Mouse (Mus musculus) mammary gland, adult 2 months (tissue): ENCODE measurements around the gene 1500011B03Rik. TPM values are rescaled to one million over a fixed set of nuclear protein-coding genes. Genes with fewer than 3 reads are reported as not detected.

Experiments used
- polyA plus RNA-seq: library from polyadenylated mRNA; depleted of rRNA; stranded (reverse); fragments of >200 nt; gene quantifications from 2 replicates; pipeline ENCODE4 v1.2.3, GENCODE M21; 2012; ENCODE audit warnings: low replicate concordance; rRNA removed

The 1500011B03Rik gene
- 32.1 and 36.0 TPM in 2 replicates for polyA plus RNA-seq

DNA sequence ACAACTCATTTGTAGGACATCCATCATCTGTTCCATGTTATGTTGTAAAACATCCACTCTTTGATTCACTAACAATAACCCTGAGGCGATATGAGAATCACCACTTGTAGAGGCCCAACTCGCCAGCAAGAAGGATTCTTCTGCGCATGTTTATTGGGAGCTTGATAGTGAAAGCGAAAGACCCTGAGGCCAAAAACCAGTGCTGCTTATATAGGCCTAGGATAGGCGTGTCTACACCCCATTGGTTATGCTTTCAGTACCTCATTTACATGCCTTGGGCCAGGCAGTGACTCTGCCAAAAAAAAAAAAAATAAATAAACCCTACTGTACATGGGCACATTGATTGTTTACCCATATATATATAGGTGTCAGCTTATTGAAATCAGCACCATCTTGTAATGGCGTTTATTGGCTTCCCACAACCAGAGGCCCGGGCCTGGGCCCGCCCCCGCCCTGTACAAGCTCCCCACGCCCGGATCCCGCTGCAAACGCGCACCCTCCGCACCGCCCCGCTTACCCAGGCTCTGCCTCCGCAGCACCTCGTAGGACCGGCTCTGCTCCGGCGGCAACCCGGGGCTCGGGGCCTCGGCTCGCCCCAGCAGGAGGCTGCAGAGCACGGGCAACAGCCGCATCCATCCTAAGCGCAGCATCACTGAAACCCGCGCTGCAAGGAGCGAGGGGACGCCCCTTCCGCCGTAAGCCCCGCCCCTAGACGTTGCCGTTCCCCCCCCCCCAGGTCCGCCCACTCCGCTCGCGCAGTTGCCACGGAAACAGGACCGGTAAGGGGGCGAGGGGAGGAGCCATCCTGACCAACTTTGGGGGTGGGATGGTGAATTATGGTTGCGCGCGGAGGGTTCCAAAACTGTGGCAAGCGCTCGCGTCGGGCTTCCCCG lies at the start of gene 1500011B03Rik:
TSS of gene 1500011B03Rik (minus strand) at position 673 of the 893 bp plus-strand sequence.

DNA sequence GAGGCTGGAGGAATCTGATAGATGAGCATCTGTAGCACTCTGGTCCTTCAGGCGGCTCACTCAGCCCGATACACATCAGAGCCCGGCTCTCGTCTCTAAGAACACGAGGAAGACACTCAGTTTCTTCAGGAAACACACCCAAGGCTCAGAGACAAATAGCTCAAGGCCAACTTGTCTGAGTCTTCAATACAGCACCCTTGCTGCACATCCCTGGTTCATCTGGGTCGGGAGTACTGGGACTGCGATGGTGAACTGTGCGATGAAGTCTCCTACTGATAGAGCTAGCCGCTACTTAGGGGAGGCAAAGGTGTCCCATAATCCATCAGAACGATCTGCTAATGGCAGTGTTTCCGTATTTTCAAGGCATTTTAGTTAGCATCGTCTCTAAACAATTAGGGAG lies 35.3 kb upstream of the 1500011B03Rik start, which contains the start of gene Gm9936:
TSS of gene Gm9936 (minus strand) at position 101 of the 400 bp plus-strand sequence.

DNA sequence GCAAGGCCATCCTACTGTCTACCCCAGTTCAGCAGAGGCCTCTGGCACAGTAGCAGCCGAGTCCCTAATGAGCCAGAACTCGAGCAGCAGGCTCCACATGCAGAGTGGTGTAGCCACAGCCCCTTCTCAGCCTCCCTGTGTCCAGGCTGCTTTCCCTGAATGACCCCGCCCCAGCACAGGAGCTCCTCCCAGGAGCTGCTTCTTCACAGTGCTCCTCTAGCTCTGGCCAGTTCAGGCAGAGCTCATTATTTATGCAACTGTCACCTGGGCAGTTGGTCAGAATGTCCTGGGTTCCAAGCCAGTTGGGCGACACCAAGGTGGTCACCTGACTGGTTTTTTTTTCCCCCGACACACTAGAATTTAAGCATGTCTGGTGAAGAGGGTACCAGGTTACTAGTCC lies 30.1 kb upstream of the 1500011B03Rik start, which contains the start of gene 4930519G04Rik:
TSS of gene 4930519G04Rik (plus strand) at position 301 of the 400 bp plus-strand sequence.

DNA sequence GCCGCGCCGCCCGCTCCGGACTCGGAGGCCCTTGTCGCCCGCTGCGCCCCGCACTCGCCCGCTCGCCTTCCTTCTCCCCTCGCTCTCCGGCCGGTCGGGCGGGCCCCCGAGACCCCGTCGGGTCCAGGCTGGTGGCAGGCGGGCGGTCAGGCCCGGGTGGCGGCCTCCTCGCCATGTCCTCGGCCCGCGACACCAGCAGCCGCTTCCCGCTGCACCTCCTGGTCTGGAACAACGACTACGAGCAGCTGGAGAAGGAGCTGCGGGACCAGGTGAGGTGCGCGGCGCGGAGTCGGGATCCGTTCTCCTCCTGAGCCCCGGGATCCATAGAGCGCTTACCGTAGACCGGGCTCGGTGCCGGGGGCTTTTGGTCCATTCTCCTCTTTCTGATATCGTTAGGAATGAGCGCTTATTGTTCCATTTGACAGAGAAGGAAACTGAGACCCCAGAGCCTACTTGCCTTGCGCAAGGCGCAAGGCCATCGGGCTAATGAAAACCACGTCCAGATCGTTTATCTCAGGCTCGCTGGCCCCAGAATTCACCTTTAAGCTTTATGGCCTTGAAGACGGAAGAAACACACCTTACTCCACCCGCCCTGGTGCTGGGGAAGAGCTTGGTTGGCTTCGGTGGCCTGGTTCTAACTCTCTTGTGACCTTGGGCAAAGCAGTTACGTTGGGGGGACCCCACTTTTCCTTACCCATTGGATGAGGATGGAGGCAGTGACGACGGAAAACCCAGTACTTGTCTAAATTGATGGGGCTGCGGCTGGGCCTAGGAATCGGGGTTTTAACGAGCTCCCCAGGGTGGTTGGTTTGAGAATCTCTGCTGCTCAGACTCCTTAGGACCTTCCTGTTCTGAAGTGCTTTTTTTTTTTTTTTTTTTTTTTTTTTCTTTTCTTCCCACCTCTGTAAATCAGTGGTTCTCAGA lies 48.0 kb downstream of the 1500011B03Rik start, which contains the start of gene Git2:
TSS of gene Git2 (minus strand) at position 462 of the 924 bp plus-strand sequence.

DNA sequence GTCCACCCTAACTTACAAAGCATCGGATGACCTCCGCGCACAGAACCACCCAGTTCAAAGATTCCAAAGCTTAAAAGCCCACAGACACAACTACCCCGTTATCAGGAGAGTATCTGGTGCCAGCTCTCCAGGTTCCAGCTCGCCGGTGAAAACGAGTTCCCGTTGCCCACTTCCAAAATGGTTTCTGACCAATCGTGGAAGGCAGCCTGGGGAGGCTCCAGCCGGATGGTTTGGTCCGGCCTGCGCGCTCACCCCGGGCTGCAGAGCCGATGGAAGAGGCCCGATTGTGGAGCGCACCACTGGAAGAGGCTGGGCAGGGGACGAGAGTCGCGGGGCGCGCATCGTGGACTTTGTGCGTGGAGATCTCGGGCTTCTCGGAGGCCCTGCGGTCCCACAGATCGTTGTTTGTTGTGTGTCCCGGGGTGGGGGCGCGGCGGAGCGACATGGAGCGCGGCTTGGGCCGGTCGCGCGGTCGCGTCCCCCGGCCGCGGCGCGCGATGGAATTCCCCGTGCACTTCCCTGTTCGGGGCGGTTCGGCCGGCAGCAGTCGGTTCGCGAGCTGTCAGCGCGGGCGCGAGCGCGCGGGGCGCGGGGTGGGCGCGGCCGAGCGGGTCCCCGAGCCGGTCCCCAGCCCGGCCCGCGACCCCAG lies 48.7 kb downstream of the 1500011B03Rik start, which contains the start of gene Ankrd13a:
TSS of gene Ankrd13a (plus strand) at position 275 of the 649 bp plus-strand sequence.

Other genes starting within 250 kb of the 1500011B03Rik start
- 18.3 and 19.2 TPM in 2 replicates for gene Trpv4, start 165.0 kb downstream of the 1500011B03Rik start, polyA plus RNA-seq
- 112 and 185 TPM in 2 replicates for gene Gltp, start 132.5 kb downstream of the 1500011B03Rik start, polyA plus RNA-seq
- gene Tchp, start 115.7 kb downstream of the 1500011B03Rik start, polyA plus RNA-seq, result 13.3 and 13.6 TPM in 2 replicates
- gene Ankrd13a, start 48.8 kb downstream of the 1500011B03Rik start, polyA plus RNA-seq, result 54.6 and 74.8 TPM in 2 replicates
- gene Git2, start 48.0 kb downstream of the 1500011B03Rik start, polyA plus RNA-seq, result 67.4 and 80.8 TPM in 2 replicates
- gene 4930519G04Rik, start 30.2 kb upstream of the 1500011B03Rik start, polyA plus RNA-seq, result not detected in 2 replicates
- not detected in 2 replicates for gene Gm9936, start 35.2 kb upstream of the 1500011B03Rik start, polyA plus RNA-seq
- 9.2 and 27.5 TPM in 2 replicates for gene Oasl2, start 73.5 kb upstream of the 1500011B03Rik start, polyA plus RNA-seq
- 10.2 and 12.7 TPM in 2 replicates for gene Oasl1, start 99.8 kb upstream of the 1500011B03Rik start, polyA plus RNA-seq
- 15.6 and 18.0 TPM in 2 replicates for gene 2210016L21Rik, start 118.7 kb upstream of the 1500011B03Rik start, polyA plus RNA-seq
- gene Hnf1a, start 147.6 kb upstream of the 1500011B03Rik start, polyA plus RNA-seq, result 0.17 TPM in 1 of 2 replicates, not detected in the other
- 60.9 and 73.7 TPM in 2 replicates for gene Sppl3, start 187.7 kb upstream of the 1500011B03Rik start, polyA plus RNA-seq